17 mouse cellular contexts compared by ENCODE assay signal in genomic region chr6:119201575-119201974, GRCm38 (mm10). TPM values are rescaled to one million over a fixed set of nuclear protein-coding genes. Genes with fewer than 3 reads are reported as not detected.
DNase-seq lines count a peak whose midpoint lies in the region; ATAC-seq and TF ChIP-seq lines count a peak whose summit lies in the region.
"Had no signal": no experiment of that assay in that cellular context is flagged by ENCODE, and none has a peak within 500 bp of the region (broad histone marks: within the 10 kb centered on the region; RNA-seq: fewer than 3 reads in every experiment).

No protein-coding gene starts in this region.

- intact Hi-C loops in heart, postnatal 25 days (cut with DNase I), result no loop called here

- 57% methylated on average over 4 of the region's 4 CpGs for WGBS in heart, embryonic 13.5 days
- 80% methylated on average over 4 of the region's 4 CpGs for WGBS in liver, postnatal 0 days (ENCODE audit: insufficient replicate concordance)
- WGBS in liver, embryonic 11.5 days, result 87% methylated on average over 4 of the region's 4 CpGs

- peaks cover 83% of the 10 kb centered on the region for H3K4me1 ChIP-seq in heart, embryonic 13.5 days
- H3K4me1 ChIP-seq in liver, postnatal 0 days (ENCODE audit: insufficient read depth), result peaks cover 3% of the 10 kb centered on the region; the same call in 1 of the 2 replicates
- H3K4me1 ChIP-seq in liver, embryonic 11.5 days (replicated peaks; ENCODE audit: control insufficient read depth, insufficient read depth, low read length), result 0 out of 2 replicates have a peak, but pooled peaks cover 3% of the 10 kb centered on the region

- peak overlapping the region; percentile 42; the same call in 1 of the 2 replicates for H3K9ac ChIP-seq in heart, embryonic 13.5 days
- H3K9ac ChIP-seq in liver, postnatal 0 days (replicated peaks), result no peak overlapping the region
- no peak overlapping the region for H3K9ac ChIP-seq in liver, embryonic 11.5 days (ENCODE audit: low read depth, low read length)
- H3K9ac ChIP-seq: embryonic facial prominence, embryonic 12.5 days; forebrain, embryonic 15.5 days; hindbrain, embryonic 15.5 days had no signal

- no peaks in the 10 kb centered on the region for H3K9me3 ChIP-seq in heart, embryonic 13.5 days
- no peaks in the 10 kb centered on the region for H3K9me3 ChIP-seq in liver, postnatal 0 days (ENCODE audit: low read length)
- H3K9me3 ChIP-seq in liver, embryonic 11.5 days (ENCODE audit: control insufficient read depth, low read length), result no peaks in the 10 kb centered on the region
- H3K9me3 ChIP-seq: embryonic facial prominence, embryonic 12.5 days; forebrain, embryonic 15.5 days; hindbrain, embryonic 15.5 days had no signal

- no peak for TF ChIP-seq CTCF in liver, postnatal 0 days (IDR thresholded peaks at IDR 0.05; ENCODE audit: low read depth)

- H3K27me3 ChIP-seq in heart, embryonic 13.5 days (replicated peaks), result no peaks in the 10 kb centered on the region
- no peaks in the 10 kb centered on the region for H3K27me3 ChIP-seq in liver, postnatal 0 days (ENCODE audit: insufficient read depth, low read length)
- H3K27me3 ChIP-seq in liver, embryonic 11.5 days (replicated peaks; ENCODE audit: control insufficient read depth, insufficient read depth, low read length), result no peaks in the 10 kb centered on the region
- H3K27me3 ChIP-seq: embryonic facial prominence, embryonic 12.5 days; forebrain, embryonic 15.5 days; hindbrain, embryonic 15.5 days had no signal

- peak overlapping the region; percentile 66 for H3K27ac ChIP-seq in heart, embryonic 13.5 days (replicated peaks)
- 0 out of 2 replicates have a peak overlapping the region, but pooled peaks have one; percentile 86 for H3K27ac ChIP-seq in liver, postnatal 0 days (ENCODE audit: low read depth)
- H3K27ac ChIP-seq in liver, embryonic 11.5 days (ENCODE audit: low read depth, low read length), result no peak overlapping the region
- H3K27ac ChIP-seq: embryonic facial prominence, embryonic 12.5 days; forebrain, embryonic 15.5 days; hindbrain, embryonic 15.5 days had no signal

- TF ChIP-seq EP300 in liver, postnatal 0 days (IDR thresholded peaks at IDR 0.05; ENCODE audit: low read depth), result no peak

- no peak overlapping the region for H3K4me2 ChIP-seq in heart, embryonic 13.5 days
- H3K4me2 ChIP-seq in liver, postnatal 0 days (ENCODE audit: low read depth, low read length), result no peak overlapping the region
- H3K4me2 ChIP-seq in liver, embryonic 11.5 days, result no peak overlapping the region
- H3K4me2 ChIP-seq: embryonic facial prominence, embryonic 12.5 days; forebrain, embryonic 15.5 days; hindbrain, embryonic 15.5 days had no signal

- H3K4me3 ChIP-seq in heart, embryonic 13.5 days, result no peak overlapping the region
- H3K4me3 ChIP-seq in liver, postnatal 0 days (ENCODE audit: low read depth, low read length), result no peak overlapping the region
- no peak overlapping the region for H3K4me3 ChIP-seq in liver, embryonic 11.5 days (ENCODE audit: low read depth, low read length)
- H3K4me3 ChIP-seq: embryonic facial prominence, embryonic 12.5 days; forebrain, embryonic 15.5 days; hindbrain, embryonic 15.5 days had no signal

- H3K36me3 ChIP-seq in heart, embryonic 13.5 days, result no peaks in the 10 kb centered on the region
- H3K36me3 ChIP-seq in liver, postnatal 0 days (replicated peaks; ENCODE audit: insufficient read depth, low read length), result no peaks in the 10 kb centered on the region; the same call in 1 of the 2 replicates
- H3K36me3 ChIP-seq in liver, embryonic 11.5 days (ENCODE audit: control insufficient read depth, insufficient read depth, low read length), result no peaks in the 10 kb centered on the region

- 0 out of 2 replicates have a peak, but pooled peaks have one; percentile 11 for ATAC-seq in heart, embryonic 13.5 days (ENCODE audit: extremely low read depth, insufficient number of reproducible peaks, low FRiP score, low TSS enrichment)
- peak; percentile 61 for ATAC-seq in liver, postnatal 0 days
- no peak for ATAC-seq in liver, embryonic 11.5 days (replicated peaks; ENCODE audit: low FRiP score)
- ATAC-seq: forebrain, embryonic 15.5 days; intestine, embryonic 16.5 days had no signal

- peak; percentile 91 for DNase-seq in heart, adult 11 months
- no peak for DNase-seq in heart, adult 18-20 months
- no peak for DNase-seq in heart, postnatal 25 days (ENCODE audit: low spot score)
- DNase-seq in liver, postnatal 0 days, result no peak
- DNase-seq in liver, embryonic 11.5 days (ENCODE audit: low spot score), result no peak
- DNase-seq in spleen, postnatal 36 days (ENCODE audit: low spot score in 2 of 2), result no peak
- DNase-seq: cerebellum, adult 11 months; cerebellum, adult 8-10 months; cerebellum, postnatal 14 days; gastrocnemius, postnatal 10 days; kidney, adult 2 months had no signal

RNA-seq across cellular contexts. Expression of gene Cacna1c, which starts 5.4 kb away (rescaled TPM):
- total RNA-seq in heart, adult 18-20 months (2021), result 100 to 1,000 TPM; 201 to 225 TPM
- 41.8 and 43.3 TPM in 2 replicates for polyA plus RNA-seq in heart, embryonic 13.5 days (2015; fragmentation: Nextera tagmentation; extraction: Ambion mirVana)
- 100 to 1,000 TPM; 182 to 191 TPM for total RNA-seq in heart, postnatal 25 days (2021)
- polyA plus RNA-seq in liver, postnatal 0 days (2015; fragmentation: Nextera tagmentation; extraction: Ambion mirVana), result 0.14 and 0.23 TPM in 2 replicates
- polyA plus RNA-seq in liver, embryonic 11.5 days (2014; fragmentation: Nextera tagmentation; extraction: Ambion mirVana), result 1.3 and 2.3 TPM in 2 replicates
- polyA plus RNA-seq: C2C12 had no signal

RNA-seq across cellular contexts. Expression of gene Dcp1b, which starts 26.5 kb away (rescaled TPM):
- total RNA-seq in heart, adult 18-20 months (2021), result 1 to 10 TPM in 1 of 2 experiments, under 1 TPM in 1; 0.92 to 3.0 TPM
- polyA plus RNA-seq in heart, embryonic 13.5 days (2015; fragmentation: Nextera tagmentation; extraction: Ambion mirVana), result 6.0 and 6.3 TPM in 2 replicates
- 1 to 10 TPM; 2.6 to 3.3 TPM for total RNA-seq in heart, postnatal 25 days (2021)
- polyA plus RNA-seq in liver, postnatal 0 days (2015; fragmentation: Nextera tagmentation; extraction: Ambion mirVana), result 4.1 and 4.5 TPM in 2 replicates
- polyA plus RNA-seq in liver, embryonic 11.5 days (2014; fragmentation: Nextera tagmentation; extraction: Ambion mirVana), result 6.6 and 7.8 TPM in 2 replicates

RNA-seq across cellular contexts. Expression of gene Cacna2d4, which starts 34.8 kb away (rescaled TPM):
- total RNA-seq in heart, adult 18-20 months (2021), result not detected
- not detected in 2 replicates for polyA plus RNA-seq in heart, embryonic 13.5 days (2015; fragmentation: Nextera tagmentation; extraction: Ambion mirVana)
- not detected for total RNA-seq in heart, postnatal 25 days (2021)
- polyA plus RNA-seq in liver, postnatal 0 days (2015; fragmentation: Nextera tagmentation; extraction: Ambion mirVana), result 0.02 and 0.08 TPM in 2 replicates
- polyA plus RNA-seq in liver, embryonic 11.5 days (2014; fragmentation: Nextera tagmentation; extraction: Ambion mirVana), result 0.08 TPM in 1 of 2 replicates, not detected in the other
- polyA plus RNA-seq: C2C12; embryonic facial prominence, embryonic 12.5 days had no signal

Comparison
In these comparisons a context has a peak if more than half of its experiments do, and no peak if none do; other contexts are left out.
1. RNA of gene Cacna1c, which starts 5.4 kb away (polyA plus RNA-seq): 41.8 to 43.3 TPM in heart, embryonic 13.5 days; 1.3 to 2.3 TPM in liver, embryonic 11.5 days and 0.14 to 0.23 TPM in liver, postnatal 0 days; every median in the first group is over 10 times any median in the second.